Mouse (Mus musculus) limb, embryonic 11.5 days (tissue): ENCODE data around the gene Ppfia1. TPM values are rescaled to one million over a fixed set of nuclear protein-coding genes. Genes with fewer than 3 reads are reported as not detected.

Experiments used
- ATAC-seq: fragments of 200-750 bp; cut with Nextera tagmentation; 2 replicates; pipeline ENCODE4 v1.8.0; 2017; ENCODE audit warnings: low read depth; ENCODE audit not compliant: insufficient number of reproducible peaks, low FRiP score, low TSS enrichment
- DNase-seq: peaks from one replicate; pipeline ENCODE4 v3.0.0-alpha.2; 2015; ENCODE audit warnings: low spot score
- H3K27ac ChIP-seq: fragments of 300-500 bp; sonication (generic); replicated peaks from 2 replicates; pipeline ENCODE4 v1.5.1; 2014; ENCODE audit warnings: low read depth, mild to moderate bottlenecking, low read length
- H3K27me3 ChIP-seq: fragments of 300-500 bp; sonication (generic); 2 replicates; pipeline ENCODE4 v1.6.1; 2014; ENCODE audit warnings: mild to moderate bottlenecking, low read length, mixed read lengths; ENCODE audit not compliant: control insufficient read depth, insufficient read depth
- H3K36me3 ChIP-seq: fragments of 300-500 bp; sonication (generic); 2 replicates; pipeline ENCODE4 v1.6.1; 2014; ENCODE audit warnings: mild to moderate bottlenecking, low read length, moderate library complexity, mixed read lengths; ENCODE audit not compliant: control insufficient read depth, insufficient read depth
- H3K4me1 ChIP-seq: fragments of 300-500 bp; sonication (generic); 2 replicates; pipeline ENCODE4 v1.6.1; 2014; ENCODE audit warnings: low read length, mixed read lengths; ENCODE audit not compliant: control insufficient read depth, insufficient read depth
- H3K4me2 ChIP-seq: fragments of 300-500 bp; sonication (generic); 2 replicates; pipeline ENCODE4 v1.6.1; 2014; ENCODE audit warnings: low read depth, mild to moderate bottlenecking, moderate library complexity; ENCODE audit not compliant: severe bottlenecking
- H3K4me3 ChIP-seq: fragments of 300-500 bp; sonication (generic); 2 replicates; pipeline ENCODE4 v1.5.1; 2014; ENCODE audit warnings: low read depth, low read length
- H3K9ac ChIP-seq: fragments of 300-500 bp; sonication (generic); 2 replicates; pipeline ENCODE4 v1.6.1; 2014; ENCODE audit warnings: mild to moderate bottlenecking, low read length
- H3K9me3 ChIP-seq: fragments of 300-500 bp; sonication (generic); 2 replicates; pipeline ENCODE4 v1.6.1; 2016; ENCODE audit warnings: low read length; ENCODE audit not compliant: control insufficient read depth
- WGBS: fragments of 180-500 bp; shearing (Covaris S2); extraction: QIAGEN DNeasy Blood & Tissue Kit; methylation state at CpG from one replicate; pipeline ENCODE4 v1.1.7; 2014; 5-methylcytosine and 5-hydroxymethylcytosine counted together
- polyA plus RNA-seq: library from polyadenylated mRNA; unstranded; fragments of >200 nt; fragmentation: Nextera tagmentation; extraction: Ambion mirVana; gene quantifications from 2 replicates; pipeline ENCODE4 v1.2.1, GENCODE M21; 2014

Gene Ppfia1
- polyA plus RNA-seq, 1 experiment from 2014 or later, result 47.9 TPM

DNA sequence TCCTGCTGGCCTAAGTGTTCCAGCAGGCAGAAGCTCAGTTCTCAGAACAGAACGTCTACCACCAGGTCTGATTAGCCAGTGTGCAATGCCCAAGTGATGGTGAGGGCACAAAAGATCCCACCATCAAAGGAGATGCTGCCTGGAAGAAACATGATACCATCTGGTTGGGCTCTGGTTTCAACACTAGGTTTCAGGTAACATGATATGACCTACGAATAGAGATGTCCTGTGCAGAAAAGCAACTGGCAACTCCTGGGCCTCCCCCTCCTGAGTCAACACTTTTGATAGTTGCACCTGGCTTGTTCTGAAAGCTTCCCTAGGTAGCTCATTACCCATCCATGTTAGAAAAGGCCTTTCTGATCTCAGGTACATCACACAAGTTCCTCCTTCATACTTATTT, 26.9 kb downstream of the Ppfia1 start:
- H3K27ac ChIP-seq, result no peak overlapping the region
- H3K4me2 ChIP-seq, result no peak overlapping the region
- 5% methylated on average over 2 of the region's 2 CpGs for WGBS
- DNase-seq (no peak), ATAC-seq (no peak)
- no peaks in the 10 kb centered on the region for H3K27me3 ChIP-seq
- no peak overlapping the region for H3K4me3 ChIP-seq
- no peak overlapping the region for H3K9ac ChIP-seq
- no peaks in the 10 kb centered on the region for H3K36me3 ChIP-seq
- no peaks in the 10 kb centered on the region for H3K9me3 ChIP-seq
- H3K4me1 ChIP-seq, result peaks cover 7% of the 10 kb centered on the region

DNA sequence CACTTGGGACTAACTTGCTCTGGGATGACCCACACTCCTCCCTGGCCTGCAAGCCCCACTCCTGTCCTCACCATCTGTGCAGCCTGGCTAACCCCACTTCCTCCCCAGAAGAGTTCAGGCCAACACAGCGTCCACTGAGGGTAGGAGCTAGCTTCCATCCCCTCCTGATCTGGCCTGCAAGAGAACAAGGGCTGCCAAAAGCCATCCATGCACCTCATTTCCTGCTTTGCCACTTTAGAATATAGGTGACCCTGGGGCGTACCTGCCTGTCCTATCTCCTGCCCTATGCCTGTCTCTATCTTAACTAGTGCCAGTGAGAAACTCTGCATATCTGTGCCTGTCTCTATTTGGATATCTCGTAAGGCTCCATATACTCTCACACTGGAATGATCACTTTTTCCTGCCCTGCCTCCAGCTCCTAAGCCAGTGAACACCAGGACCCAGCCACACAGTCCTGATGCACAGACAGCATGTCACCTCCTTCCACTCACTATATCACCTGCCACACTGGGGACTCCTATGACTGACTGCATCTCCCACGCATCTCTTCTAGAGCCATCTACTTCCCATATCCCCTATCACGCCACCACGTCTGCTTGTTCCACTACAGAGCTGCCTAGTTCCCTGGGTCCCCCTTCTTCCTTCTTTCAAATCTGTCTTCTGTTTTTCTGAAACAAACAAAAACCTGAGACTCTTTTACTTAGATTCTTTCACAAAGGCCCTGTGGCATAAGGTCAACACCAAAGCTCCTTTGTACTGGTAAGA, 28.9 kb downstream of the Ppfia1 start:
- WGBS, result 86% methylated on average over 6 of the region's 6 CpGs
- H3K9ac ChIP-seq, result no peak overlapping the region
- peaks cover 3% of the 10 kb centered on the region; the same call in 1 of the 2 replicates for H3K36me3 ChIP-seq
- no peak for ATAC-seq
- no peaks in the 10 kb centered on the region for H3K9me3 ChIP-seq
- peaks cover 7% of the 10 kb centered on the region for H3K4me1 ChIP-seq
- H3K27me3 ChIP-seq, result no peaks in the 10 kb centered on the region
- no peak overlapping the region for H3K4me2 ChIP-seq
- H3K27ac ChIP-seq, result no peak overlapping the region
- DNase-seq, result no peak
- no peak overlapping the region for H3K4me3 ChIP-seq

DNA sequence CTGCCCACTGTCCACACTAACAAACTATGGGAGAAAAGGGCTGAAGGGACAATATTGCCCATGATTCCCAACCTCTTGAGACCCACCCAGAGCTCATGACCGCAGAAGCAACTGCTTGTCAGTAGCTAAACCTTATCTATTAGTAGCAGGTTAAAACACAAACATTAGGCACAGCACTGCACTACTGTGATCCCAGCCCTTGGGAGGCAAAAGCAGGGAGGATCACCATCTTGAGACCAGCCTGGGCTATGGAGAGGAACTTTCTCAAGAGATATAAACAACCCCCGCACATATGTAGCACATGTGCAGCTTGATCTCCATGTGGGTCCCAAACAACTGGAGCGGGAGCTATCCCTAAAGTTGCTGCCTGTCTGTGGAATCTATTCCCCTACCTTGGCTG, 30.1 kb downstream of the Ppfia1 start:
- Histone ChIP-seq H3K4me2 (no peak overlapping the region), H3K27me3 (no peaks in the 10 kb centered on the region), H3K9ac (no peak overlapping the region), H3K4me1 (peaks cover 7% of the 10 kb centered on the region), H3K27ac (no peak overlapping the region), H3K36me3 (peaks cover 12% of the 10 kb centered on the region), H3K9me3 (no peaks in the 10 kb centered on the region), H3K4me3 (no peak overlapping the region)
- WGBS, result 84% methylated on average over 3 of the region's 3 CpGs
- no peak for DNase-seq
- no peak for ATAC-seq

DNA sequence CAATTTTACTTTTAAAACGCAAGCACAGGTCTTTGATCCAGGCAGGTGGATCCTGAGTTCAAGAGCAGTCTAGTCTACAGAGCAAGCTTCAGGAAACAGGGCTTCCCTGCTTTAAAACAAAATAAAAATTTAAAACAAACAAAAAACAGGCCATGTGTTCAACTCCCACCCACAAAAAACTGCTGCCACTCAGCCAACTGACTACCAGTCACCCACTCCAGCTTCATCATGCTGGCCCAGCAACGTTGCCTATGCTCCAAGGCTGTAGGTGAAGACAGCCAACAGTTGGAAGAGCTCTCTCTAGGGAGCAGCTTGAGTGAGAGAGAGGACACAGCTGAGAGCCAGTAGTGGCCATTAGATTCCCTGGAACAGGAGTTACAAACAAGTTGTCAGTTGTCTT, 31.6 kb downstream of the Ppfia1 start:
- ATAC-seq, result no peak
- Histone ChIP-seq H3K9ac (no peak overlapping the region), H3K9me3 (no peaks in the 10 kb centered on the region), H3K27me3 (no peaks in the 10 kb centered on the region), H3K4me3 (no peak overlapping the region), H3K27ac (no peak overlapping the region), H3K36me3 (peaks cover 18% of the 10 kb centered on the region), H3K4me2 (no peak overlapping the region), H3K4me1 (peaks cover 5% of the 10 kb centered on the region)
- DNase-seq, result no peak
- WGBS, result 91% methylated on average over 2 of the region's 2 CpGs

DNA sequence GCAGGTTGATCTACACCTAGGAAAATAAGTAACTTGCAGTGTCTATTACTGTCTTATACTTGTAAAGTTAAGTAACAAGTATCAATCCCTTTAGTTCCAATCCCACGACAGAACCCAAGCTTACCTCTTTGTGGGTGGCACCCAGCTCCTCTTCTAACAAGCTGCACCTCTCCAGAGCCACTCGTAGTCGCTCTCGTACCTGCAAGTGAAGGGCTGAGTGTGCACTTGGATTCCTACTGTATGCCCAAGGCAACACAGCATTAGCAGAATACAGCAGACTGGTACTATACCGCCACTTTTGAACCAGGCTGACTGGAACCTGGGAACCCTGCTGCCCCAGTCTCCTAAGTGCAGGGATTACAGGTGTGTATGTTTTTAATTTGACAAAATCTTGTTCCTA, 33.7 kb downstream of the Ppfia1 start:
- Histone ChIP-seq H3K36me3 (peaks cover 20% of the 10 kb centered on the region), H3K4me2 (no peak overlapping the region), H3K27ac (no peak overlapping the region), H3K9me3 (no peaks in the 10 kb centered on the region), H3K4me3 (no peak overlapping the region), H3K4me1 (no peaks in the 10 kb centered on the region), H3K27me3 (no peaks in the 10 kb centered on the region), H3K9ac (no peak overlapping the region)
- 95% methylated on average over 5 of the region's 5 CpGs for WGBS
- DNase-seq (no peak), ATAC-seq (no peak)

DNA sequence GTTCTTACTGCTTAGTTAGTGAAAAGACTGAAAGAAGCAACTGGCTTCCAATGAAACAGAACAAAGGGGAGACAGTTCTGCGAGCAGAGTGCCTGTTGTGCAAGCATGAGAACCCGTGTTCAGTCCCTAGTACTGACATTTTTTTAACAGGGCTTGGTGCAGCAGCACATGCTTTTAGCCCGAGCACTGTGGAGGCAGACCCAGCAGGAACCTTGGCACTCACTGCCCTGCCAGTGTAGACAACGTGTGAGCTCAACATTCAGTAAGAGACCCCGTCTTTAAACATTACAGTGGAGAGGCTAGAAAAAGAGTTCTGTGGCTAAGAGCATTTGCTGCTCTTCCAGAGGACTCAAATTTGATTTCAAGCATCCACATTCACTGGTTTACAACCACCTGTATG, 36.8 kb downstream of the Ppfia1 start:
- DNase-seq, result no peak
- WGBS, result 83% methylated on average over 5 of the region's 5 CpGs
- H3K27me3 ChIP-seq, result no peaks in the 10 kb centered on the region
- no peak overlapping the region for H3K9ac ChIP-seq
- peaks cover 24% of the 10 kb centered on the region for H3K36me3 ChIP-seq
- no peak for ATAC-seq
- no peak overlapping the region for H3K4me3 ChIP-seq
- H3K27ac ChIP-seq, result no peak overlapping the region
- H3K4me1 ChIP-seq, result no peaks in the 10 kb centered on the region
- H3K4me2 ChIP-seq, result no peak overlapping the region
- no peaks in the 10 kb centered on the region for H3K9me3 ChIP-seq

DNA sequence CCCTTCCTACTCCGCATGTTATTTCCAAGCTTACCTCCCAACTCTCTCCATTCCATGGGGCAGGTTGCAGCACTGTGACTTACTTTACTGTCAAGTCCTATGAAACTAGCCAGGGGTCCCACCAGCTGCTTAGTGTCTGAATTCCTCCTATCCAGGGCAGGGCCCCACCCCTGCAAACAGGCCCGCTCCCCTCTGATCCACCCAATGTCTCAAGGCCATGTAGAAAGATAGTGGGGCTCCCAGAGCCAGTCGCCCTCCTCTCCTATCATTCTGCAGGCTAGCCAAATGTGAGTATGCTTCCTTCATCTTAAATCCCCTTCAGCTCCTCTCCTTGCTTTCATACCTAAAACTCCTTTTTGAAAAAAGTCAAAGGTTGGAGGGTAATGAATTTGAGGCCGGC, 44.4 kb downstream of the Ppfia1 start:
- Histone ChIP-seq H3K27ac (no peak overlapping the region), H3K36me3 (peaks cover 23% of the 10 kb centered on the region), H3K9me3 (no peaks in the 10 kb centered on the region), H3K4me3 (no peak overlapping the region), H3K27me3 (no peaks in the 10 kb centered on the region), H3K4me1 (no peaks in the 10 kb centered on the region), H3K9ac (no peak overlapping the region), H3K4me2 (no peak overlapping the region)
- 97% methylated on average over 4 of the region's 4 CpGs for WGBS
- no peak for DNase-seq
- ATAC-seq, result no peak

DNA sequence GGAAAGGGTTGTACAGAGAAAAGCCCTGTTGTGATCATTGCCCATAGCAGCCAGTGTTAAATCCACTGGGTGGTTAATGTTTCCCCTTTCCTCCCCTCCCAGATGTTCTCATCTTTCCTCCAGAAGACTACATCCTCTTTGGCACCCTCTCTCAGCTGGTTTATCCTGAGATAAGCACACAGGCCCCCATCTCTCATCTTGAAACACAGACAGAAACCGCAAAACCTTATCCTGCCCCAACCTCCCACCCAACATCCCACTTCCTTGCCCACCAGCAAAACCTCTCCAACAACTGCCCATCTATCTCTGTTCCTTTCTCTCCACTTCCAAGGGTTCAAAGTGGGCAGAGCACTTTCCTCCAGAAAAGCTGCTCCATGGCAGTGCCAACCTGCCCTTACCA, 46.7 kb downstream of the Ppfia1 start:
- Histone ChIP-seq H3K27ac (no peak overlapping the region), H3K27me3 (no peaks in the 10 kb centered on the region), H3K4me2 (no peak overlapping the region), H3K4me3 (no peak overlapping the region), H3K4me1 (no peaks in the 10 kb centered on the region), H3K9ac (no peak overlapping the region), H3K9me3 (no peaks in the 10 kb centered on the region), H3K36me3 (peaks cover 30% of the 10 kb centered on the region)
- WGBS, result 95% methylated on average over 1 of the region's 1 CpGs
- no peak for DNase-seq
- no peak for ATAC-seq

DNA sequence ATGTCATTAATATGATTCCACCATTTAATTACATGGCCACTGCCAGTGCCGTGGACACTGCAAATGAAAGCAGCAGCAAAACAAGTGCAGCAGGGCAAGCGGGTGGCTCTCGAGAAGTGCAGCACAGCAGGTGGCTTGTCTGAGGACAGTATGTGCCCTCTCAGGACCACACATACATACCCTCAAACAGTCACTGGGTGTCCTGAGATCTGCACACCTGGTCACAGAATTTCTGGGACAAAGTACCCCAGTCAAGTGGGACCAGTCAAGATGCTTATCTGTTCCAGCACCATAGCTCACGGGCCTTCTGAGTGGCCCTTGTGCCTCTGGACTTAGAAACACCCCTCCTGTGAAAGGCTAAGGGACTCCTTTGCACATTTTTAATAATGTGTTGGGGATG, 49.6 kb downstream of the Ppfia1 start:
- no peaks in the 10 kb centered on the region for H3K27me3 ChIP-seq
- peaks cover 23% of the 10 kb centered on the region for H3K36me3 ChIP-seq

More for the DNA sequence above, 49.6 kb downstream of the Ppfia1 start:
- Histone ChIP-seq H3K4me1 (no peaks in the 10 kb centered on the region), H3K27ac (no peak overlapping the region), H3K4me3 (no peak overlapping the region), H3K9me3 (no peaks in the 10 kb centered on the region), H3K9ac (no peak overlapping the region), H3K4me2 (no peak overlapping the region)
- no peak for DNase-seq
- ATAC-seq, result no peak
- 89% methylated on average over 4 of the region's 4 CpGs for WGBS
